In genomic region chr11:106325566-106326206, GRCm38 (mm10) we compare ENCODE assay signal across 8 mouse cellular contexts. TPM values are rescaled to one million over a fixed set of nuclear protein-coding genes. Genes with fewer than 3 reads are reported as not detected.
DNase-seq lines count a peak whose midpoint lies in the region; ATAC-seq and TF ChIP-seq lines count a peak whose summit lies in the region.

No protein-coding gene starts in this region.

- H3K27ac ChIP-seq in bone marrow macrophage, adult 2 months (ENCODE audit: insufficient read depth, low read depth, low read length) = no peak overlapping the region
- H3K27ac ChIP-seq in limb, embryonic 14.5 days (replicated peaks; ENCODE audit: low read depth, low read length) = no peak overlapping the region
- H3K27ac ChIP-seq in forebrain, embryonic 15.5 days (replicated peaks) = no peak overlapping the region

- H3K9me3 ChIP-seq in limb, embryonic 14.5 days (ENCODE audit: control insufficient read depth, low read length) = no peaks in the 10 kb centered on the region
- no peaks in the 10 kb centered on the region for H3K9me3 ChIP-seq in forebrain, embryonic 15.5 days

- TF ChIP-seq CTCF in bone marrow macrophage, adult 2 months (IDR thresholded peaks at IDR 0.05; ENCODE audit: low read depth, low read length) = peak; percentile 91

- no peak for ATAC-seq in limb, embryonic 14.5 days (ENCODE audit: low FRiP score, low read depth)
- no peak for ATAC-seq in forebrain, embryonic 15.5 days (replicated peaks)

- H3K27me3 ChIP-seq in limb, embryonic 14.5 days (ENCODE audit: control insufficient read depth, insufficient read depth, low read length) = no peaks in the 10 kb centered on the region
- no peaks in the 10 kb centered on the region for H3K27me3 ChIP-seq in forebrain, embryonic 15.5 days

- H3K9ac ChIP-seq in limb, embryonic 14.5 days (ENCODE audit: low read depth, low read length, severe bottlenecking) = no peak overlapping the region
- H3K9ac ChIP-seq in forebrain, embryonic 15.5 days (replicated peaks) = no peak overlapping the region

- WGBS in limb, embryonic 14.5 days = 66% methylated on average over 8 of the region's 8 CpGs
- 71% methylated on average over 8 of the region's 8 CpGs for WGBS in forebrain, embryonic 15.5 days

- H3K4me3 ChIP-seq in bone marrow macrophage, adult 2 months (ENCODE audit: insufficient read depth, low read length) = no peak overlapping the region
- no peak overlapping the region for H3K4me3 ChIP-seq in limb, embryonic 14.5 days (replicated peaks; ENCODE audit: low read length)
- no peak overlapping the region for H3K4me3 ChIP-seq in forebrain, embryonic 15.5 days

- H3K36me3 ChIP-seq in limb, embryonic 14.5 days (ENCODE audit: control insufficient read depth, insufficient read depth, low read length) = no peaks in the 10 kb centered on the region
- H3K36me3 ChIP-seq in forebrain, embryonic 15.5 days = no peaks in the 10 kb centered on the region

- DNase-seq in urinary bladder, postnatal 14 days (ENCODE audit: low spot score) = peak; percentile 75
- no peak for DNase-seq in urinary bladder, adult 2 months (ENCODE audit: low spot score)
- peak; percentile 63 for DNase-seq in forelimb bud, embryonic 11.5 days (ENCODE audit: low read depth, low spot score)
- DNase-seq in kidney, adult 8-10 months = peak; percentile 58 to 81
- DNase-seq in limb, embryonic 14.5 days (ENCODE audit: low spot score) = peak; percentile 66
- peak; percentile 66 to 74 for DNase-seq in right cerebral cortex, adult 2 months (ENCODE audit: low spot score in 2 of 2)

- H3K4me2 ChIP-seq in limb, embryonic 14.5 days (replicated peaks; ENCODE audit: low read depth, low read length, severe bottlenecking) = no peak overlapping the region
- no peak overlapping the region for H3K4me2 ChIP-seq in forebrain, embryonic 15.5 days (replicated peaks)

- peaks cover 9% of the 10 kb centered on the region for H3K4me1 ChIP-seq in bone marrow macrophage, adult 2 months (ENCODE audit: control insufficient read depth, insufficient read depth, low read length)
- peaks cover 4% of the 10 kb centered on the region; the same call in 1 of the 2 replicates for H3K4me1 ChIP-seq in limb, embryonic 14.5 days (ENCODE audit: control insufficient read depth, insufficient read depth, low read length)
- no peaks in the 10 kb centered on the region for H3K4me1 ChIP-seq in forebrain, embryonic 15.5 days

- no peak for TF ChIP-seq POLR2A in bone marrow macrophage, adult 2 months (IDR thresholded peaks at IDR 0.05; ENCODE audit: borderline replicate concordance, low read depth, low read length)
- TF ChIP-seq POLR2A in limb, embryonic 14.5 days (IDR thresholded peaks at IDR 0.05; ENCODE audit: borderline replicate concordance, extremely low read depth, insufficient read depth, insufficient read length) = no peak

RNA-seq across cellular contexts. Expression of gene Cd79b, which starts 11.1 kb away (rescaled TPM):
- polyA plus RNA-seq in urinary bladder, adult 2 months (2012; rRNA removed) = 1.3 and 1.7 TPM in 2 replicates
- polyA plus RNA-seq in bone marrow macrophage, adult 2 months (2012; ENCODE audit: insufficient read depth, insufficient read length, missing spikeins) = 5.1 and 6.5 TPM in 2 replicates
- polyA plus RNA-seq in limb, embryonic 14.5 days (2012; rRNA removed) = 2.6 and 2.7 TPM in 2 replicates
- 3.0 and 5.0 TPM in 2 replicates for polyA plus RNA-seq in limb, embryonic 14.5 days (2014; fragmentation: Nextera tagmentation; extraction: Ambion mirVana)
- 0.56 and 0.77 TPM in 2 replicates for polyA plus RNA-seq in forebrain, embryonic 15.5 days (2015; fragmentation: Nextera tagmentation; extraction: Ambion mirVana)

RNA-seq across cellular contexts. Expression of gene Gh, which starts 24.0 kb away (rescaled TPM):
- polyA plus RNA-seq in urinary bladder, adult 2 months (2012; rRNA removed) = not detected in 2 replicates
- polyA plus RNA-seq in bone marrow macrophage, adult 2 months (2012; ENCODE audit: insufficient read depth, insufficient read length, missing spikeins) = not detected in 2 replicates
- polyA plus RNA-seq in limb, embryonic 14.5 days (2012; rRNA removed) = not detected in 2 replicates
- polyA plus RNA-seq in limb, embryonic 14.5 days (2014; fragmentation: Nextera tagmentation; extraction: Ambion mirVana) = not detected in 2 replicates
- not detected in 2 replicates for polyA plus RNA-seq in forebrain, embryonic 15.5 days (2015; fragmentation: Nextera tagmentation; extraction: Ambion mirVana)

RNA-seq across cellular contexts. Expression of gene Scn4a, which starts 27.4 kb away (rescaled TPM):
- 0.10 and 0.19 TPM in 2 replicates for polyA plus RNA-seq in urinary bladder, adult 2 months (2012; rRNA removed)
- not detected in 2 replicates for polyA plus RNA-seq in bone marrow macrophage, adult 2 months (2012; ENCODE audit: insufficient read depth, insufficient read length, missing spikeins)
- polyA plus RNA-seq in limb, embryonic 14.5 days (2012; rRNA removed) = 2.0 and 2.5 TPM in 2 replicates
- 0.15 and 0.30 TPM in 2 replicates for polyA plus RNA-seq in limb, embryonic 14.5 days (2014; fragmentation: Nextera tagmentation; extraction: Ambion mirVana)
- not detected in 2 replicates for polyA plus RNA-seq in forebrain, embryonic 15.5 days (2015; fragmentation: Nextera tagmentation; extraction: Ambion mirVana)

RNA-seq across cellular contexts. Expression of gene Prr29, which starts 39.6 kb away (rescaled TPM):
- 0.27 and 0.33 TPM in 2 replicates for polyA plus RNA-seq in urinary bladder, adult 2 months (2012; rRNA removed)
- polyA plus RNA-seq in bone marrow macrophage, adult 2 months (2012; ENCODE audit: insufficient read depth, insufficient read length, missing spikeins) = not detected in 2 replicates
- polyA plus RNA-seq in limb, embryonic 14.5 days (2012; rRNA removed) = 1.1 TPM in 2 replicates
- 0.59 TPM in 1 of 2 replicates, not detected in the other for polyA plus RNA-seq in limb, embryonic 14.5 days (2014; fragmentation: Nextera tagmentation; extraction: Ambion mirVana)
- not detected in 2 replicates for polyA plus RNA-seq in forebrain, embryonic 15.5 days (2015; fragmentation: Nextera tagmentation; extraction: Ambion mirVana)

RNA-seq across cellular contexts. Expression of gene Tcam1, which starts 49.2 kb away (rescaled TPM):
- polyA plus RNA-seq in urinary bladder, adult 2 months (2012; rRNA removed) = 0.11 and 0.19 TPM in 2 replicates
- not detected in 2 replicates for polyA plus RNA-seq in bone marrow macrophage, adult 2 months (2012; ENCODE audit: insufficient read depth, insufficient read length, missing spikeins)
- polyA plus RNA-seq in limb, embryonic 14.5 days (2012; rRNA removed) = 0.78 and 1.0 TPM in 2 replicates
- polyA plus RNA-seq in limb, embryonic 14.5 days (2014; fragmentation: Nextera tagmentation; extraction: Ambion mirVana) = 0.22 and 0.66 TPM in 2 replicates
- 0.08 and 0.10 TPM in 2 replicates for polyA plus RNA-seq in forebrain, embryonic 15.5 days (2015; fragmentation: Nextera tagmentation; extraction: Ambion mirVana)
